Mouse (Mus musculus): ENCODE measurements at regions not wholly inside any gene's neighbourhood (a gene's known extent, or its start where the extent isn't known, plus 50 kb on each side); places are given as distances from the start of the nearest gene placed in this dataset.
"Not testable (repeated sequence)": the region's sequence is repeated elsewhere in the genome, so short reads cannot be mapped to it uniquely, and the experiment has no call there.

- Histone ChIP-seq H3K4me3 (ENCODE audit: low read depth, low read length) (no peak overlapping the region), H3K9me3 (replicated peaks; ENCODE audit: control insufficient read depth, insufficient read depth, low read length, poor library complexity, severe bottlenecking) (0 out of 2 replicates have a peak, but pooled peaks cover 6% of the 10 kb centered on the region), H3K27ac (ENCODE audit: insufficient read depth, low read length) (no peak overlapping the region), H3K27me3 (ENCODE audit: control insufficient read depth, insufficient read depth, low read length, poor library complexity, severe bottlenecking) (no peaks in the 10 kb centered on the region), H3K36me3 (ENCODE audit: control insufficient read depth, insufficient read depth, low read length, poor library complexity, severe bottlenecking) (no peaks in the 10 kb centered on the region), H3K4me1 (ENCODE audit: control insufficient read depth, insufficient read depth, low read length) (no peaks in the 10 kb centered on the region), H3K9ac (ENCODE audit: low read depth, poor library complexity, severe bottlenecking) (no peak overlapping the region)
- TF ChIP-seq EP300 (IDR thresholded peaks at IDR 0.05; ENCODE audit: insufficient read depth, low read depth, low read length) (no peak), CTCF (IDR thresholded peaks at IDR 0.05; ENCODE audit: low read depth, low read length) (peak; percentile 51), POLR2A (IDR thresholded peaks at IDR 0.05; ENCODE audit: insufficient read depth, low read length) (no peak)
Measured at GRCm38 (mm10) chr5:3283083-3283482, 58.2 kb upstream of the Cdk6 start.

DNA sequence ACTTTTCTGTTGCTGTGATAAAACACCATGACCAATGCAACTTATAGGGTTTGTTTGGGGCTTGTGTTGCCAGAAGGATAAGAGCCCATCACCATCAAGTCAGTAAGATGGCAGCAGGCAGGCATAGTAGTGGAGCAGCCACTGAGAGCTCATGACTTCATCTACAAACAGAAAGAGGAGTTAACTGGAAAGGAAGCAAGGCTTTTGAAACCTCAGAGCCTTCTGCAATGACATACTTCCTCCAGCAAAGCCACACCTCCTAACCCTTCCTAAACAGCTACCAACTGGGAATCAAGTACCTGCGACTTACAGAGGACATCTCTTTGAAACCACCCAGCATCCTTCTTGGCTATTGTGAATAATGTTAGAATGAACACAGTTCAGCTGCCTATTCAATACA, 57.0 kb upstream of the Cdk6 start:
- not testable (repeated sequence) for H3K4me3 ChIP-seq (ENCODE audit: low read depth, low read length); H3K27ac ChIP-seq (ENCODE audit: insufficient read depth, low read length); H3K9ac ChIP-seq (ENCODE audit: low read depth, poor library complexity, severe bottlenecking); H3K9me3 ChIP-seq (replicated peaks; ENCODE audit: control insufficient read depth, insufficient read depth, low read length, poor library complexity, severe bottlenecking); H3K27me3 ChIP-seq (ENCODE audit: control insufficient read depth, insufficient read depth, low read length, poor library complexity, severe bottlenecking); H3K4me1 ChIP-seq (ENCODE audit: control insufficient read depth, insufficient read depth, low read length); H3K36me3 ChIP-seq (ENCODE audit: control insufficient read depth, insufficient read depth, low read length, poor library complexity, severe bottlenecking)

DNA sequence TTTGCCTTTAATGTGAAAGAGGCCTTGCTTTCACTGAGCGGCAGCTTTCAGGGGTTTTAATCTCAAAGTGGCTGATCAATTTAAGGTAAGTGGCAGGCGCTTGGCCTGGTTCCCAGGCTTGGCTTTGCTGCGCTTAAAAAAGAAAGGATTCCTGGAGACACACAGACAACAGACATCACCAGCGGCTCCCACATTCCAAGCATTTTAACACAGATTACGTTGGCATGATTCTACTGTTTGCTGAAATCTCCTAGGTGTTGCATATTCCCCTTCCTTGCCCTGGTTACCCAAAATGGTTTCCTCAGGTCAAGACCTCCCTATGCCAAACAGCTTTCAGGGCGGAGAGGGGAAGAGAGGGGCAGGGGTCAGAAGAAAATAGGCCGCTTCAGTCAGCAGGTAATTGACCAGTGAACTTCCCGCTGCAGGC, 51.3 kb upstream of the Cdk6 start:
- peak overlapping the region; percentile 35; the same call in 1 of the 2 replicates for H3K9ac ChIP-seq (ENCODE audit: low read depth, poor library complexity, severe bottlenecking)
- H3K27ac ChIP-seq (ENCODE audit: insufficient read depth, low read length); H3K36me3 ChIP-seq (ENCODE audit: control insufficient read depth, insufficient read depth, low read length, poor library complexity, severe bottlenecking); H3K4me1 ChIP-seq (ENCODE audit: control insufficient read depth, insufficient read depth, low read length); H3K4me3 ChIP-seq (ENCODE audit: low read depth, low read length); H3K27me3 ChIP-seq (ENCODE audit: control insufficient read depth, insufficient read depth, low read length, poor library complexity, severe bottlenecking); H3K9me3 ChIP-seq (replicated peaks; ENCODE audit: control insufficient read depth, insufficient read depth, low read length, poor library complexity, severe bottlenecking): not testable (repeated sequence)
